Mouse (Mus musculus): ENCODE data around the gene Zbtb20. TPM values are rescaled to one million over a fixed set of nuclear protein-coding genes. Genes with fewer than 3 reads are reported as not detected.

The Zbtb20 gene
- total and polyA plus RNA-seq, 2 experiments from 2014 or later, result 19.8 to 45.8 TPM

GRCm38 (mm10) chr16:43503010-43503635 is 627.4 kb downstream of the Zbtb20 start:
- Histone ChIP-seq H3K9me3 (replicated peaks; ENCODE audit: control insufficient read depth, low read length) (no peaks in the 10 kb centered on the region), H3K9ac (replicated peaks; ENCODE audit: low read depth, low read length) (peak overlapping the region; percentile 66), H3K4me3 (ENCODE audit: low read depth, low read length) (peak overlapping the region; percentile 49), H3K4me1 (ENCODE audit: control insufficient read depth, insufficient read depth) (peaks cover 28% of the 10 kb centered on the region), H3K27me3 (ENCODE audit: control insufficient read depth, insufficient read depth, low read length) (no peaks in the 10 kb centered on the region), H3K4me2 (ENCODE audit: low read depth, low read length) (peak overlapping the region; percentile 81), H3K36me3 (replicated peaks; ENCODE audit: control insufficient read depth, insufficient read depth, low read length) (no peaks in the 10 kb centered on the region), H3K27ac (ENCODE audit: low read depth) (peak overlapping the region; percentile 78)
- no peak for ATAC-seq (ENCODE audit: insufficient read depth, low read depth)
- WGBS, result 6% methylated on average over 13 of the region's 13 CpGs
- TF ChIP-seq EP300 (IDR thresholded peaks at IDR 0.05; ENCODE audit: low read depth), result no peak
- no peak for TF ChIP-seq CTCF (IDR thresholded peaks at IDR 0.05; ENCODE audit: low read depth)
- peak; percentile 32 for DNase-seq (ENCODE audit: low spot score)

GRCm38 (mm10) chr16:43503636-43504010 is 627.9 kb downstream of the Zbtb20 start:
- no peaks in the 10 kb centered on the region for H3K9me3 ChIP-seq (replicated peaks; ENCODE audit: control insufficient read depth, low read length)
- peak overlapping the region; percentile 66 for H3K9ac ChIP-seq (replicated peaks; ENCODE audit: low read depth, low read length)
- H3K4me1 ChIP-seq (ENCODE audit: control insufficient read depth, insufficient read depth), result peaks cover 27% of the 10 kb centered on the region
- no peaks in the 10 kb centered on the region for H3K36me3 ChIP-seq (replicated peaks; ENCODE audit: control insufficient read depth, insufficient read depth, low read length)
- peak overlapping the region; percentile 78 for H3K27ac ChIP-seq (ENCODE audit: low read depth)
- WGBS, result 3% methylated on average over 5 of the region's 5 CpGs
- peak overlapping the region; percentile 49 for H3K4me3 ChIP-seq (ENCODE audit: low read depth, low read length)
- peak overlapping the region; percentile 81 for H3K4me2 ChIP-seq (ENCODE audit: low read depth, low read length)
- H3K27me3 ChIP-seq (ENCODE audit: control insufficient read depth, insufficient read depth, low read length), result no peaks in the 10 kb centered on the region
- DNase-seq (ENCODE audit: low spot score) (peak; percentile 43), ATAC-seq (ENCODE audit: insufficient read depth, low read depth) (peak; percentile 31; the same call in 1 of the 2 replicates)
- no peak for TF ChIP-seq EP300 (IDR thresholded peaks at IDR 0.05; ENCODE audit: low read depth)
- TF ChIP-seq CTCF (IDR thresholded peaks at IDR 0.05; ENCODE audit: low read depth), result no peak

DNA sequence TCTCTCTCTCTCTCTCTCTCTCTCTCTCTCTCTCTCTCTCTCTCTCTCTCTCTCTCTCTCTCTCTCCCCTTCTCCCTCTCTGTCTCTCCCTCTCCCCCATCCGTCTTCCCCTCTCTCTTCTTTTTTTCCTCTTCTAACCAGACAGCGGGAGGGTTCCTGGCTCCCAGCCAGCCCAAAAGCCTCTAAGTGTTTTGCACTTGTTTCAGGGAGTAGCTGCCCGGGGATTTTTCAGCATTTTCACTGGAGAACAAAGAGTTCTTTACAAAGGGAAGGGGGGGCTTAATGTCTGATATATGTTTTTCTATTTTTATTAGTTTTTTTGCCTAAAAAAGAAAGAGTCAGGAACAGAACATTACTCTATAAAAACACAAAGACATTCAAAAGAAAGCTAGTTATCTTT is 628.5 kb downstream of the Zbtb20 start:
- ATAC-seq (ENCODE audit: insufficient read depth, low read depth), result no peak
- WGBS, result 3% methylated on average over 3 of the region's 3 CpGs
- peaks cover 25% of the 10 kb centered on the region for H3K4me1 ChIP-seq (ENCODE audit: control insufficient read depth, insufficient read depth)
- H3K27me3 ChIP-seq (ENCODE audit: control insufficient read depth, insufficient read depth, low read length), result no peaks in the 10 kb centered on the region
- H3K9ac ChIP-seq (replicated peaks; ENCODE audit: low read depth, low read length), result peak overlapping the region; percentile 66
- TF ChIP-seq CTCF (IDR thresholded peaks at IDR 0.05; ENCODE audit: low read depth) (no peak), EP300 (IDR thresholded peaks at IDR 0.05; ENCODE audit: low read depth) (no peak)
- peak; percentile 74 for DNase-seq (ENCODE audit: low spot score)
- peak overlapping the region; percentile 81 for H3K4me2 ChIP-seq (ENCODE audit: low read depth, low read length)
- peak overlapping the region; percentile 78 for H3K27ac ChIP-seq (ENCODE audit: low read depth)
- H3K4me3 ChIP-seq (ENCODE audit: low read depth, low read length), result peak overlapping the region; percentile 49
- H3K9me3 ChIP-seq (replicated peaks; ENCODE audit: control insufficient read depth, low read length), result no peaks in the 10 kb centered on the region
- H3K36me3 ChIP-seq (replicated peaks; ENCODE audit: control insufficient read depth, insufficient read depth, low read length), result no peaks in the 10 kb centered on the region

DNA sequence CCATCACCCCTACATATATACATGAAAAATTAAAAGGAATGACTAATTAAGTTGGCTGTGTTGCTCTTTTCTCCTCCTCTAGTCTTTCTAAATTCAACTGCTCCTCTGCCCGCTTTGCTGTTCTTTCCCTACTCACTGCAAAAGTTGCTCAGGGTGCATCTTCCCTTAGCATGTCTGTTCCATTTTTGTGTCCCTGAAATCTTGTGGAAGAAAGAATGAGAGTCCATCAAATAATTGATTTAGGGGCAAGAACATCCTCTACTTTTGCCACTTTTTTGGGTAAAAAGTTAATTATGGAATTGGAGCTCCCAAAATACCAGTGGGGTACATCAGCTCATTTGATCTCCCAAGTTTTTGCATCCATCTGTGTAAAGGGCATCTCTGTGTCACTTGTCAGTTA is 628.9 kb downstream of the Zbtb20 start:
- Histone ChIP-seq H3K27ac (ENCODE audit: low read depth) (peak overlapping the region; percentile 78), H3K9me3 (replicated peaks; ENCODE audit: control insufficient read depth, low read length) (no peaks in the 10 kb centered on the region), H3K27me3 (ENCODE audit: control insufficient read depth, insufficient read depth, low read length) (no peaks in the 10 kb centered on the region), H3K4me1 (ENCODE audit: control insufficient read depth, insufficient read depth) (peaks cover 25% of the 10 kb centered on the region), H3K4me3 (ENCODE audit: low read depth, low read length) (peak overlapping the region; percentile 49), H3K4me2 (ENCODE audit: low read depth, low read length) (peak overlapping the region; percentile 81), H3K36me3 (replicated peaks; ENCODE audit: control insufficient read depth, insufficient read depth, low read length) (no peaks in the 10 kb centered on the region), H3K9ac (replicated peaks; ENCODE audit: low read depth, low read length) (peak overlapping the region; percentile 66; the same call in 1 of the 2 replicates)
- no peak for ATAC-seq (ENCODE audit: insufficient read depth, low read depth)
- DNase-seq (ENCODE audit: low spot score), result no peak
- WGBS, result 38% methylated on average over 1 of the region's 1 CpGs
- TF ChIP-seq EP300 (IDR thresholded peaks at IDR 0.05; ENCODE audit: low read depth), result no peak
- TF ChIP-seq CTCF (IDR thresholded peaks at IDR 0.05; ENCODE audit: low read depth), result no peak

DNA sequence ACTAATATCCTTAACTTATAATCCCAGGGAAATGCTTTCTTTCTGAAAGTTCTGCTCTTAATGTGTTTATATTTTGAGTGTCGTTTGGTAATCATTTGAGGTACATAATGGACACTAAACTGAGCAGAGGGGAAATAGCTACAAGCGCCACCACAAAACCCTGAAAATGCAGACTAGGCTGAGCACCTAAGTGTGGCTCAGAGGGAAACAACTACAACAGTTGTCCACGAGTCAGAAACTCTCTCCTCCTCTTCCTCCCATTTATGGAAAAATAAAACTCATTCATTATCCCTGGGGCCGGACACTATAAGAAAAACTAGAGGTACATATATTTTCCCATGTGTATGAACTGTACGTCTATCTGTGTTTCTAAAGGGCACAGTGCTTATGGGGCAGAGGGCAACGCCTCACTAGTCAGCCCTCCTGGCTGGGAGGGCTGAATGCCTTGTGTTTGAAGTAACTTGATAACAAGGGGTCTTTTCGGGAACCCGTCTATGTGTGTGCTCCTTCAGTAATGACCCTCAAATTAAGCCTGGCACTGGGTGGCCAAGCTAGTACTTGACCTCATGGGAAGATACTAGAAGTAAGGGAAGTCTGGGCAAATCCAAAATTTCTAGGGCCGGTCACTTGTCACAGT is 629.8 kb downstream of the Zbtb20 start:
- 33% methylated on average over 9 of the region's 9 CpGs for WGBS
- Histone ChIP-seq H3K36me3 (replicated peaks; ENCODE audit: control insufficient read depth, insufficient read depth, low read length) (no peaks in the 10 kb centered on the region), H3K9ac (replicated peaks; ENCODE audit: low read depth, low read length) (peak overlapping the region; percentile 50), H3K9me3 (replicated peaks; ENCODE audit: control insufficient read depth, low read length) (no peaks in the 10 kb centered on the region), H3K4me2 (ENCODE audit: low read depth, low read length) (peak overlapping the region; percentile 58), H3K27ac (ENCODE audit: low read depth) (peak overlapping the region; percentile 85), H3K4me3 (ENCODE audit: low read depth, low read length) (peak overlapping the region; percentile 31), H3K27me3 (ENCODE audit: control insufficient read depth, insufficient read depth, low read length) (no peaks in the 10 kb centered on the region), H3K4me1 (ENCODE audit: control insufficient read depth, insufficient read depth) (peaks cover 20% of the 10 kb centered on the region)
- DNase-seq (ENCODE audit: low spot score) (peak; percentile 32), ATAC-seq (ENCODE audit: insufficient read depth, low read depth) (0 out of 2 replicates have a peak, but pooled peaks have one; percentile 22)
- TF ChIP-seq EP300 (IDR thresholded peaks at IDR 0.05; ENCODE audit: low read depth) (no peak), CTCF (IDR thresholded peaks at IDR 0.05; ENCODE audit: low read depth) (no peak)

Measured in heart, postnatal 0 days (tissue).